Comparison of ENCODE assay signal across 9 mouse cellular contexts in the genomic region with DNA sequence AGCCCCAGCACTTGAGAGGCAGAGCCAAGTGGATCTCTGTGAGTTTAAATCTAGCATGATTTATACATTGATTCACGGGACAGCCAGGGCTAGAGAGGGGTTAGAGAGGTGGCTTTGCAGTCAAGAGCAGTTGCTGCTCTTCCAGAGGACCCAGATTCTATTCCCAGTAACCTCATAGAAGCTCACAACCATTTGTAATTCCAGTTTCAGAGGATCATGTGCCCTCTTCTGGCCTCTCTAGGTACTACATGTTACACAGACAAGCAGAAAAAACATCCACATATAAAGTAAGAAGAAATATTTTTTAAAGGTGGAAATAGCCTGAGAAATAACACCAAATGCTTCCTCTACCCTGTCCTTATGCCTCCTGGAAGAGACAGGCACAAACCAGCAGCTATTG. TPM values are rescaled to one million over a fixed set of nuclear protein-coding genes. Genes with fewer than 3 reads are reported as not detected.
A peak's percentile ranks its signal among the peaks of the same experiment; 100 is the strongest.
DNase-seq lines count a peak whose midpoint lies in the region; ATAC-seq and TF ChIP-seq lines count a peak whose summit lies in the region.
"Had no signal": no experiment of that assay in that cellular context is flagged by ENCODE, and none has a peak within 500 bp of the region (broad histone marks: within the 10 kb centered on the region; RNA-seq: fewer than 3 reads in every experiment).

No protein-coding gene starts in this region.

- no peak for ATAC-seq in hindbrain, postnatal 0 days
- ATAC-seq in hindbrain, embryonic 14.5 days (ENCODE audit: low FRiP score) = no peak
- no peak; the same call in 1 of the 2 replicates for ATAC-seq in megakaryocyte, adult 5-6 weeks (ENCODE audit: poor library complexity, severe bottlenecking)
- no peak for ATAC-seq in megakaryocyte-erythroid progenitor cell, adult 5-6 weeks (replicated peaks; ENCODE audit: low FRiP score, low TSS enrichment, poor library complexity, severe bottlenecking)

- 47% methylated on average over 1 of the region's 1 CpGs for WGBS in hindbrain, postnatal 0 days
- WGBS in hindbrain, embryonic 14.5 days = 36% methylated on average over 1 of the region's 1 CpGs

- H3K36me3 ChIP-seq in hindbrain, postnatal 0 days (ENCODE audit: insufficient read depth, low read length) = no peaks in the 10 kb centered on the region
- H3K36me3 ChIP-seq in hindbrain, embryonic 14.5 days (replicated peaks; ENCODE audit: control insufficient read depth, insufficient read depth) = no peaks in the 10 kb centered on the region

- no peak overlapping the region for H3K4me2 ChIP-seq in hindbrain, postnatal 0 days (ENCODE audit: low read depth, low read length)
- H3K4me2 ChIP-seq in hindbrain, embryonic 14.5 days (replicated peaks) = no peak overlapping the region
- H3K4me2 ChIP-seq: midbrain, embryonic 11.5 days had no signal

- no peak overlapping the region for H3K27ac ChIP-seq in hindbrain, postnatal 0 days
- H3K27ac ChIP-seq in hindbrain, embryonic 14.5 days = no peak overlapping the region

- no peaks in the 10 kb centered on the region for H3K27me3 ChIP-seq in hindbrain, postnatal 0 days (ENCODE audit: insufficient read depth, low read length)
- H3K27me3 ChIP-seq in hindbrain, embryonic 14.5 days (ENCODE audit: control insufficient read depth, insufficient read depth, low read length) = no peaks in the 10 kb centered on the region

- H3K4me1 ChIP-seq in hindbrain, postnatal 0 days (ENCODE audit: insufficient read depth, low read length) = peaks cover 20% of the 10 kb centered on the region; the same call in 1 of the 2 replicates
- peaks cover 22% of the 10 kb centered on the region for H3K4me1 ChIP-seq in hindbrain, embryonic 14.5 days (replicated peaks; ENCODE audit: control insufficient read depth, insufficient read depth, low read length)

- no peak for DNase-seq in hindbrain, postnatal 0 days (ENCODE audit: low spot score)
- no peak for DNase-seq in hindbrain, embryonic 14.5 days (ENCODE audit: low spot score)
- peak; percentile 69 for DNase-seq in 3T3-L1 (ENCODE audit: low read depth, low spot score)
- peak; percentile 34 to 49 for DNase-seq in CD8-positive naive resting alpha-beta T cell, adult 2 months (ENCODE audit: low read depth in 2 of 2, low spot score in 2 of 2)
- peak; percentile 27 for DNase-seq in c-Kit-positive CD71-positive TER-119-positive erythroid progenitor cells, embryonic 14.5 days (ENCODE audit: low spot score)
- DNase-seq: cerebellum, adult 8-10 months had no signal

- peak; percentile 63 for TF ChIP-seq CTCF in hindbrain, postnatal 0 days (IDR thresholded peaks at IDR 0.05; ENCODE audit: low read depth)

- no peak overlapping the region for H3K9ac ChIP-seq in hindbrain, postnatal 0 days (replicated peaks; ENCODE audit: low read length)
- no peak overlapping the region for H3K9ac ChIP-seq in hindbrain, embryonic 14.5 days

- H3K9me3 ChIP-seq in hindbrain, postnatal 0 days (ENCODE audit: low read length) = no peaks in the 10 kb centered on the region
- no peaks in the 10 kb centered on the region; the same call in 1 of the 2 replicates for H3K9me3 ChIP-seq in hindbrain, embryonic 14.5 days (ENCODE audit: control insufficient read depth, low read length)

- no peak overlapping the region for H3K4me3 ChIP-seq in hindbrain, postnatal 0 days (ENCODE audit: low read length)
- H3K4me3 ChIP-seq in hindbrain, embryonic 14.5 days (replicated peaks; ENCODE audit: low read length) = no peak overlapping the region

RNA-seq across cellular contexts. Expression of a gene that starts 36.2 kb away (rescaled TPM):
- 22.7 and 40.1 TPM in 2 replicates for total RNA-seq in hindbrain, postnatal 0 days (2014; rRNA removed)
- polyA plus RNA-seq in hindbrain, postnatal 0 days (2015; fragmentation: Nextera tagmentation; extraction: Ambion mirVana) = 11.9 and 13.2 TPM in 2 replicates
- polyA plus RNA-seq in hindbrain, embryonic 14.5 days (2014; fragmentation: Nextera tagmentation; extraction: Ambion mirVana) = 37.6 and 40.8 TPM in 2 replicates
- 2.8 and 3.9 TPM in 2 replicates for total RNA-seq in megakaryocyte, adult 5-6 weeks (2015)
- total RNA-seq in megakaryocyte, adult 5-6 weeks (2017) = 3.3 and 3.8 TPM in 2 replicates
- 3.6 and 5.9 TPM in 2 replicates for total RNA-seq in megakaryocyte-erythroid progenitor cell, adult 5-6 weeks (2014; fragmentation: Nextera tagmentation)
- total RNA-seq in megakaryocyte-erythroid progenitor cell, adult 5-6 weeks (2017) = 2.2 and 4.2 TPM in 2 replicates

Comparison
In these comparisons a context has a peak if more than half of its experiments do, and no peak if none do; other contexts are left out.
1. DNase-seq: peak in 3T3-L1 (single experiment), CD8-positive naive resting alpha-beta T cell, adult 2 months (2 of 2) and c-Kit-positive CD71-positive TER-119-positive erythroid progenitor cells, embryonic 14.5 days (single experiment); none in hindbrain, postnatal 0 days (single experiment) and hindbrain, embryonic 14.5 days (single experiment).